Mouse (Mus musculus): ENCODE measurements at regions not wholly inside any gene's neighbourhood (a gene's known extent, or its start where the extent isn't known, plus 50 kb on each side); places are given as distances from the start of the nearest gene placed in this dataset.

DNA sequence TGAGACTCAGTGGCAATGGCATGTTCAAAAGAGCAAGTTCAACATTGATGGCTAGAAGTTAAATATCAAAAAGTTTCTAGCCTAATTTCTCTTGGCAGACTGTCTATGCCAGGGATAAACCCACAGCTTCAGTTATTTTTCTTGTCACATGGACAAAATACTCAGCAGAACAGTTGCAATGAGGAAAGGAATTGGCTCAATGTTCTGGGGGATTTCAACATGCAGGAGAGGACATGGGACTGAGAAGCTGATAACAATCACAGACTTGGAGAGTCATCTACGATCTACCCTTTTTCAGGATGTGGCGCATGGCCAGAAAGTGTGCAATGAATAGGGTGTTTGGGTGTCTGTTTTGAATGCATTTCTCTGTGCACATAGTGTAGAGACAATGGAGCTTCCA lies 389.9 kb downstream of the Rnd3 start:
- H3K4me3 ChIP-seq (ENCODE audit: low read depth, low read length): no peak overlapping the region
- H3K4me1 ChIP-seq (ENCODE audit: insufficient read depth, low read length): 0 out of 2 replicates have a peak, but pooled peaks cover 3% of the 10 kb centered on the region
- TF ChIP-seq CTCF (IDR thresholded peaks at IDR 0.05): no peak
- ATAC-seq (ENCODE audit: low FRiP score) (no peak), DNase-seq (ENCODE audit: low spot score) (no peak)
- 83% methylated on average over 2 of the region's 2 CpGs for WGBS
- no peak overlapping the region for H3K27ac ChIP-seq (ENCODE audit: low read depth, low read length)
- H3K9ac ChIP-seq (replicated peaks; ENCODE audit: low read length, poor library complexity, severe bottlenecking): no peak overlapping the region
- no peaks in the 10 kb centered on the region for H3K27me3 ChIP-seq (ENCODE audit: insufficient read depth, low read length)
- no peak overlapping the region for H3K4me2 ChIP-seq (ENCODE audit: low read depth, low read length, poor library complexity, severe bottlenecking)
- no peaks in the 10 kb centered on the region for H3K9me3 ChIP-seq (ENCODE audit: low read length)
- H3K36me3 ChIP-seq (ENCODE audit: insufficient read depth, low read length): no peaks in the 10 kb centered on the region

DNA sequence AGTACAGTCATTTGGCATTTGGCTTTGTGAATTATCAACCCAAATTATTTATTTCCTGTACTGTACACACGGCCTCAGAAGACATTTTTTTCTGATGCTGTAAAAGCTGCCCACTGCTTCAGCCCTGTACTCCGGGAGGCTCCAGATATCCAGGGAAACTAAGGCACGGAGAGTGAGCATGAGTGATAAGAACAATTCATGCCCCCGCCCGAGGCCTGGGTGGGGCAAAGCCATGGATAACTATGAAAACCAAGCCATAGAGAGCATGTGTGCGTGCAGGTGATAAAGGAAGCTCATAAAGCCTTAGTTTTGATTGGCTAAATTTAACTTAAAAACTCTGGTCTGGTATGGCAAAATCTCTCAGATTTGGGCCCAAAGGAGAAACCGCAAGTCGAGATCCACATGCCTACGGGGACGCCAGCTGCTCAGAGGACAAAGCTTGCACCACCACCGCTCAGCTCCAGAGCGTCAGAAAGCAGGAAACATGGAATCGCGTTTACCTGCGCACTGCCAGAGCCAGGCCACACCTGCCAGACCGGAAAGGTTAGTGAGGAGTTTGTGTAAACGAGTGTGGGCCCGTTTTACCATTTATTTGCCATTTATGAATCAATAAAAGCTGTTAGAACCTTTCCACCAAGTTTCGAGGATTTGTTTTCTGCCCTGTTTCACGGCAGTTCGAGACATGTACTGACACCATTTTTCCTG lies 390.9 kb downstream of the Rnd3 start:
- no peak for TF ChIP-seq CTCF (IDR thresholded peaks at IDR 0.05)
- 94% methylated on average over 21 of the region's 21 CpGs for WGBS
- no peak for ATAC-seq (ENCODE audit: low FRiP score)

DNA sequence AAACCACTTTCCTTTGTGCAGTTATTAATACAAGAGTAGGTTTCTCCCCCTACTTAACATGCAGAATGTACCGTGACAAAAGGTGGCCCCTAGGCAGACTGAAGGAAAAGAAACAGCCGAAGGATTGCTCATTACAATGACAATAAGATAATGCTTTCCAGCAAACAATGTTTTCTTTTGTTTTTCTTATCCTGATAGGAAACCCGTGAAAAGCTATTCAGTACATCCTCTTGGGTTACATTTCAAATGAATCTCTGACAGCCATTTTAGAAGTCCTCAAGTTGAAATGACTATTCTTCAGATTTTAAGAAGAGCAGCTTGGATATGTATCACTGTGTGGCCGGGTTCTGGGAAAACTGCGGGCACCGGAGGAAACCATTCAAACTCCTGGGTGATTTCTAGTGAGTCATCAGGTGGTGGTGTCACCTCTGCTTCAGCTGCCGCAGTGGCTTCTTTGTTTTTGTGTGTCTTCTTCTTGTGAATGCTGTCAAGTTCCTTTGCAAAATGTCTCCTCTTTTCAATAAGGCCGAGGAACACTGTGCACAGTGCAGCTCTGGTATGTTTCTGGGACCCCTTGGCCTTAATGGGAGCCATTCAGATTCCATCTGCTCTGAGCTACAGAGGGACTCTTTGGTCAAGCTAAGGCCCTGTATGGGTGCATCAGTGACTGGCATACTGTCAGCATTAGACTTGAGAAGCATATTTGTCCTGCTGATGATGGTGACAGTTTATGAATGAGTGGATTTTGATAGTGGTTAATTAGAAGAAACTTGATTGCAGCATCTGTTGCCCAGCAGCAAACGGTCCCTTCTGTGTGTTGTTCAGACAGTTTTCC lies 393.1 kb downstream of the Rnd3 start:
- DNase-seq (ENCODE audit: low spot score) (peak; percentile 24), ATAC-seq (ENCODE audit: low FRiP score) (no peak)
- no peaks in the 10 kb centered on the region for H3K36me3 ChIP-seq (ENCODE audit: insufficient read depth, low read length)
- H3K4me1 ChIP-seq (ENCODE audit: insufficient read depth, low read length): 0 out of 2 replicates have a peak, but pooled peaks cover 3% of the 10 kb centered on the region
- H3K4me2 ChIP-seq (ENCODE audit: low read depth, low read length, poor library complexity, severe bottlenecking): no peak overlapping the region
- H3K9me3 ChIP-seq (ENCODE audit: low read length): no peaks in the 10 kb centered on the region
- no peak overlapping the region for H3K4me3 ChIP-seq (ENCODE audit: low read depth, low read length)
- H3K9ac ChIP-seq (replicated peaks; ENCODE audit: low read length, poor library complexity, severe bottlenecking): no peak overlapping the region
- no peak overlapping the region for H3K27ac ChIP-seq (ENCODE audit: low read depth, low read length)
- no peak for TF ChIP-seq CTCF (IDR thresholded peaks at IDR 0.05)
- H3K27me3 ChIP-seq (ENCODE audit: insufficient read depth, low read length): no peaks in the 10 kb centered on the region
- WGBS: 22% methylated on average over 9 of the region's 9 CpGs

More for the DNA sequence above, 390.9 kb downstream of the Rnd3 start:
- Histone ChIP-seq H3K9me3 (ENCODE audit: low read length) (no peaks in the 10 kb centered on the region), H3K27ac (ENCODE audit: low read depth, low read length) (no peak overlapping the region), H3K4me1 (ENCODE audit: insufficient read depth, low read length) (0 out of 2 replicates have a peak, but pooled peaks cover 3% of the 10 kb centered on the region), H3K9ac (replicated peaks; ENCODE audit: low read length, poor library complexity, severe bottlenecking) (no peak overlapping the region), H3K4me3 (ENCODE audit: low read depth, low read length) (no peak overlapping the region), H3K4me2 (ENCODE audit: low read depth, low read length, poor library complexity, severe bottlenecking) (no peak overlapping the region), H3K27me3 (ENCODE audit: insufficient read depth, low read length) (no peaks in the 10 kb centered on the region), H3K36me3 (ENCODE audit: insufficient read depth, low read length) (no peaks in the 10 kb centered on the region)
- DNase-seq (ENCODE audit: low spot score): no peak

- H3K4me1 ChIP-seq (ENCODE audit: insufficient read depth, low read length): 0 out of 2 replicates have a peak, but pooled peaks cover 3% of the 10 kb centered on the region
- WGBS: 53% methylated on average over 6 of the region's 6 CpGs
These were observed 393.8 kb downstream of the Rnd3 start for GRCm38 (mm10) chr2:50755160-50755559.

DNA sequence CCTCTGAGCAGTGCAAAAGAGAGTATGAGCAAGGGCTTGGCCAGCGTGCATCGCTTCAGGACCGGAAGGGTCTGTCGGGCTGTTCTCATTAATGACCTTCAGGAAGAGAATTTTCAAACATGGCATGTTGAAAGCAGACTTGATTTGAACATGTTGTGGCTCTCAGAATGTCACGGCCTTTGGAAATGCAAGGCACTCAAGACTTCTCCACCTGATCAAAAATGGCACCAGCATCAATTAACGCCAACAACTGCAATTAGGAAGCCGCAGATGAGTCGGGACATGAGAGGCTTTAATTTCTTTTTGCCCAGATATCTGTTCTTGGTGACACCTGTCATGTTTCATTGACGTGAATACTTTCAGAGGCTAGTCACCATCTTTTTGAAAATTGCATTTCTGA lies 396.5 kb downstream of the Rnd3 start:
- H3K36me3 ChIP-seq (ENCODE audit: insufficient read depth, low read length): no peaks in the 10 kb centered on the region
- 62% methylated on average over 9 of the region's 9 CpGs for WGBS
- H3K27me3 ChIP-seq (ENCODE audit: insufficient read depth, low read length): no peaks in the 10 kb centered on the region
- no peak for ATAC-seq (ENCODE audit: low FRiP score)
- no peak overlapping the region for H3K27ac ChIP-seq (ENCODE audit: low read depth, low read length)
- no peak overlapping the region for H3K9ac ChIP-seq (replicated peaks; ENCODE audit: low read length, poor library complexity, severe bottlenecking)
- 0 out of 2 replicates have a peak, but pooled peaks cover 3% of the 10 kb centered on the region for H3K4me1 ChIP-seq (ENCODE audit: insufficient read depth, low read length)
- H3K4me2 ChIP-seq (ENCODE audit: low read depth, low read length, poor library complexity, severe bottlenecking): no peak overlapping the region
- H3K4me3 ChIP-seq (ENCODE audit: low read depth, low read length): no peak overlapping the region
- DNase-seq (ENCODE audit: low spot score): no peak
- TF ChIP-seq CTCF (IDR thresholded peaks at IDR 0.05): no peak
- no peaks in the 10 kb centered on the region for H3K9me3 ChIP-seq (ENCODE audit: low read length)

More at GRCm38 (mm10) chr2:50755160-50755559, 393.8 kb downstream of the Rnd3 start:
- TF ChIP-seq CTCF (IDR thresholded peaks at IDR 0.05): no peak
- ATAC-seq (ENCODE audit: low FRiP score): no peak
- DNase-seq (ENCODE audit: low spot score): no peak
- no peaks in the 10 kb centered on the region for H3K9me3 ChIP-seq (ENCODE audit: low read length)
- H3K9ac ChIP-seq (replicated peaks; ENCODE audit: low read length, poor library complexity, severe bottlenecking): no peak overlapping the region
- H3K4me2 ChIP-seq (ENCODE audit: low read depth, low read length, poor library complexity, severe bottlenecking): no peak overlapping the region
- H3K27me3 ChIP-seq (ENCODE audit: insufficient read depth, low read length): no peaks in the 10 kb centered on the region
- H3K27ac ChIP-seq (ENCODE audit: low read depth, low read length): no peak overlapping the region
- no peak overlapping the region for H3K4me3 ChIP-seq (ENCODE audit: low read depth, low read length)
- no peaks in the 10 kb centered on the region for H3K36me3 ChIP-seq (ENCODE audit: insufficient read depth, low read length)

- no peak overlapping the region for H3K9ac ChIP-seq (replicated peaks; ENCODE audit: low read length, poor library complexity, severe bottlenecking)
- no peak overlapping the region for H3K4me3 ChIP-seq (ENCODE audit: low read depth, low read length)
- no peak overlapping the region for H3K4me2 ChIP-seq (ENCODE audit: low read depth, low read length, poor library complexity, severe bottlenecking)
- H3K36me3 ChIP-seq (ENCODE audit: insufficient read depth, low read length): no peaks in the 10 kb centered on the region
- no peak for ATAC-seq (ENCODE audit: low FRiP score)
- no peak overlapping the region for H3K27ac ChIP-seq (ENCODE audit: low read depth, low read length)
- DNase-seq (ENCODE audit: low spot score): no peak
- WGBS: 20% methylated on average over 5 of the region's 5 CpGs
- H3K9me3 ChIP-seq (ENCODE audit: low read length): no peaks in the 10 kb centered on the region
- no peak for TF ChIP-seq CTCF (IDR thresholded peaks at IDR 0.05)
- H3K27me3 ChIP-seq (ENCODE audit: insufficient read depth, low read length): no peaks in the 10 kb centered on the region
- H3K4me1 ChIP-seq (ENCODE audit: insufficient read depth, low read length): 0 out of 2 replicates have a peak, but pooled peaks cover 3% of the 10 kb centered on the region
These were observed 398.1 kb downstream of the Rnd3 start for GRCm38 (mm10) chr2:50750799-50751198.

All from midbrain, postnatal 0 days (tissue).